Mouse (Mus musculus) embryonic facial prominence, embryonic 11.5 days (tissue): ENCODE measurements around the gene Tstd2. TPM values are rescaled to one million over a fixed set of nuclear protein-coding genes. Genes with fewer than 3 reads are reported as not detected.

Experiments
- ATAC-seq: fragments of 200-750 bp; cut with Nextera tagmentation; replicated peaks from 2 replicates; pipeline ENCODE4 v1.8.0; 2017; ENCODE audit warnings: low read depth; ENCODE audit not compliant: insufficient number of reproducible peaks, low FRiP score, low TSS enrichment
- DNase-seq: peaks from one replicate; pipeline ENCODE4 v3.0.0-alpha.2; 2015; ENCODE audit warnings: low spot score
- H3K27ac ChIP-seq: fragments of 300-500 bp; sonication (generic); replicated peaks from 2 replicates; pipeline ENCODE4 v1.5.1; 2014; ENCODE audit warnings: mild to moderate bottlenecking, low read depth, low read length, control low read depth
- H3K27me3 ChIP-seq: fragments of 300-500 bp; sonication (generic); 2 replicates; pipeline ENCODE4 v1.6.1; 2014; ENCODE audit warnings: mild to moderate bottlenecking, low read length, moderate library complexity, mixed read lengths; ENCODE audit not compliant: control insufficient read depth, insufficient read depth
- H3K36me3 ChIP-seq: fragments of 300-500 bp; sonication (generic); replicated peaks from 2 replicates; pipeline ENCODE4 v1.6.1; 2014; ENCODE audit warnings: low read depth, mild to moderate bottlenecking, low read length, moderate library complexity, mixed read lengths; ENCODE audit not compliant: control insufficient read depth, insufficient read depth
- H3K4me1 ChIP-seq: fragments of 300-500 bp; sonication (generic); 2 replicates; pipeline ENCODE4 v1.6.1; 2014; ENCODE audit warnings: low read length, mixed read lengths; ENCODE audit not compliant: control insufficient read depth, insufficient read depth
- H3K4me2 ChIP-seq: fragments of 300-500 bp; sonication (generic); 2 replicates; pipeline ENCODE4 v1.6.1; 2014; ENCODE audit warnings: low read depth, mild to moderate bottlenecking, control low read depth, low read length, moderate library complexity
- H3K4me3 ChIP-seq: fragments of 300-500 bp; sonication (generic); 2 replicates; pipeline ENCODE4 v1.5.1; 2014; ENCODE audit warnings: low read depth, low read length, control low read depth
- H3K9ac ChIP-seq: fragments of 300-500 bp; sonication (generic); replicated peaks from 2 replicates; pipeline ENCODE4 v1.6.1; 2014; ENCODE audit warnings: mild to moderate bottlenecking, control low read depth, low read length
- H3K9me3 ChIP-seq: fragments of 300-500 bp; sonication (generic); replicated peaks from 2 replicates; pipeline ENCODE4 v1.6.1; 2016; ENCODE audit warnings: mild to moderate bottlenecking, low read length, inconsistent platforms, mixed read lengths; ENCODE audit not compliant: control insufficient read depth
- WGBS: fragments of 180-500 bp; shearing (Covaris S2); extraction: QIAGEN DNeasy Blood & Tissue Kit; methylation state at CpG from one replicate; pipeline ENCODE4 v1.1.7; 2014; 5-methylcytosine and 5-hydroxymethylcytosine counted together
- polyA plus RNA-seq: library from polyadenylated mRNA; unstranded; fragments of >200 nt; fragmentation: Nextera tagmentation; extraction: Ambion mirVana; gene quantifications from 2 replicates; pipeline ENCODE4 v1.2.1, GENCODE M21; 2014

The Tstd2 gene
- polyA plus RNA-seq, 1 experiment from 2014 or later: 36.6 TPM

- Histone ChIP-seq H3K4me3 (no peak overlapping the region), H3K36me3 (peaks cover 17% of the 10 kb centered on the region), H3K27me3 (no peaks in the 10 kb centered on the region), H3K4me2 (no peak overlapping the region), H3K27ac (no peak overlapping the region), H3K4me1 (no peaks in the 10 kb centered on the region), H3K9ac (no peak overlapping the region), H3K9me3 (no peaks in the 10 kb centered on the region)
- ATAC-seq (no peak; the same call in 1 of the 2 replicates), DNase-seq (no peak)
- WGBS: 92% methylated on average over 6 of the region's 6 CpGs
Observed at GRCm38 (mm10) chr4:46131791-46132190, 6.7 kb downstream of the Tstd2 start.

GRCm38 (mm10) chr4:46130221-46130620, 8.3 kb downstream of the Tstd2 start:
- H3K4me3 ChIP-seq: no peak overlapping the region

GRCm38 (mm10) chr4:46129311-46130004, 9.0 kb downstream of the Tstd2 start:
- Histone ChIP-seq H3K4me2 (no peak overlapping the region), H3K9me3 (no peaks in the 10 kb centered on the region), H3K27me3 (no peaks in the 10 kb centered on the region), H3K27ac (no peak overlapping the region), H3K4me3 (no peak overlapping the region), H3K9ac (no peak overlapping the region), H3K36me3 (peaks cover 20% of the 10 kb centered on the region), H3K4me1 (no peaks in the 10 kb centered on the region)
- ATAC-seq (no peak), DNase-seq (no peak)
- 89% methylated on average over 8 of the region's 8 CpGs for WGBS

More at GRCm38 (mm10) chr4:46130221-46130620, 8.3 kb downstream of the Tstd2 start:
- ATAC-seq (no peak), DNase-seq (peak; percentile 72)
- H3K27ac ChIP-seq: no peak overlapping the region
- 83% methylated on average over 3 of the region's 3 CpGs for WGBS
- no peaks in the 10 kb centered on the region for H3K4me1 ChIP-seq
- H3K4me2 ChIP-seq: no peak overlapping the region
- H3K27me3 ChIP-seq: no peaks in the 10 kb centered on the region
- no peaks in the 10 kb centered on the region for H3K9me3 ChIP-seq
- peaks cover 19% of the 10 kb centered on the region for H3K36me3 ChIP-seq
- no peak overlapping the region for H3K9ac ChIP-seq

GRCm38 (mm10) chr4:46126541-46126940, 12.0 kb downstream of the Tstd2 start:
- Histone ChIP-seq H3K9ac (no peak overlapping the region), H3K27ac (no peak overlapping the region), H3K4me3 (no peak overlapping the region), H3K4me2 (no peak overlapping the region), H3K4me1 (no peaks in the 10 kb centered on the region), H3K9me3 (no peaks in the 10 kb centered on the region), H3K36me3 (peaks cover 17% of the 10 kb centered on the region), H3K27me3 (no peaks in the 10 kb centered on the region)
- peak; percentile 79 for DNase-seq
- no peak for ATAC-seq
- 55% methylated on average over 2 of the region's 2 CpGs for WGBS

GRCm38 (mm10) chr4:46123358-46123757, 15.1 kb downstream of the Tstd2 start:
- peaks cover 18% of the 10 kb centered on the region for H3K36me3 ChIP-seq
- 92% methylated on average over 6 of the region's 6 CpGs for WGBS

GRCm38 (mm10) chr4:46120767-46121166, 17.7 kb downstream of the Tstd2 start:
- DNase-seq: no peak
- Histone ChIP-seq H3K4me2 (no peak overlapping the region), H3K27me3 (no peaks in the 10 kb centered on the region), H3K4me3 (no peak overlapping the region), H3K4me1 (no peaks in the 10 kb centered on the region), H3K9me3 (no peaks in the 10 kb centered on the region), H3K36me3 (peaks cover 24% of the 10 kb centered on the region), H3K9ac (no peak overlapping the region), H3K27ac (no peak overlapping the region)
- 87% methylated on average over 3 of the region's 3 CpGs for WGBS
- no peak for ATAC-seq

More at GRCm38 (mm10) chr4:46123358-46123757, 15.1 kb downstream of the Tstd2 start:
- H3K9me3 ChIP-seq: no peaks in the 10 kb centered on the region
- no peak overlapping the region for H3K27ac ChIP-seq
- no peak overlapping the region for H3K9ac ChIP-seq
- no peak overlapping the region for H3K4me2 ChIP-seq
- no peak for ATAC-seq
- H3K4me1 ChIP-seq: no peaks in the 10 kb centered on the region
- no peak for DNase-seq
- no peak overlapping the region for H3K4me3 ChIP-seq
- H3K27me3 ChIP-seq: no peaks in the 10 kb centered on the region

- no peak for DNase-seq
- peaks cover 20% of the 10 kb centered on the region for H3K36me3 ChIP-seq
- H3K27ac ChIP-seq: no peak overlapping the region
- 88% methylated on average over 14 of the region's 14 CpGs for WGBS
- no peak for ATAC-seq
- H3K27me3 ChIP-seq: no peaks in the 10 kb centered on the region
- H3K9me3 ChIP-seq: no peaks in the 10 kb centered on the region
- no peak overlapping the region for H3K4me2 ChIP-seq
- H3K9ac ChIP-seq: no peak overlapping the region
- H3K4me3 ChIP-seq: no peak overlapping the region
- no peaks in the 10 kb centered on the region for H3K4me1 ChIP-seq
Observed at GRCm38 (mm10) chr4:46119514-46120094, 18.9 kb downstream of the Tstd2 start.

- no peak overlapping the region for H3K9ac ChIP-seq
- H3K4me1 ChIP-seq: no peaks in the 10 kb centered on the region
- H3K27ac ChIP-seq: no peak overlapping the region
- no peak overlapping the region for H3K4me2 ChIP-seq
- no peaks in the 10 kb centered on the region for H3K27me3 ChIP-seq
- H3K9me3 ChIP-seq: no peaks in the 10 kb centered on the region
- WGBS: 92% methylated on average over 4 of the region's 4 CpGs
- no peak for DNase-seq
- no peak for ATAC-seq
- H3K4me3 ChIP-seq: no peak overlapping the region
- H3K36me3 ChIP-seq: peaks cover 20% of the 10 kb centered on the region
Observed at GRCm38 (mm10) chr4:46117536-46117935, 21.0 kb downstream of the Tstd2 start.
